Mouse (Mus musculus) testis, adult 2 months (tissue): ENCODE measurements around the gene Tcf3. TPM values are rescaled to one million over a fixed set of nuclear protein-coding genes. Genes with fewer than 3 reads are reported as not detected.

ENCODE experiments used
- H3K27ac ChIP-seq: fragments of 200-500 bp; 2 replicates; pipeline ENCODE4 v1.5.1; 2012; ENCODE audit warnings: low read depth, low read length; ENCODE audit not compliant: control insufficient read depth, insufficient read depth
- H3K27me3 ChIP-seq: fragments of 200-500 bp; 2 replicates; pipeline ENCODE4 v1.6.1; 2012; ENCODE audit warnings: mild to moderate bottlenecking, low read length, moderate library complexity; ENCODE audit not compliant: control insufficient read depth, insufficient read depth
- H3K36me3 ChIP-seq: fragments of 200-500 bp; 2 replicates; pipeline ENCODE4 v1.6.1; 2012; ENCODE audit warnings: mild to moderate bottlenecking, low read length; ENCODE audit not compliant: control insufficient read depth, insufficient read depth
- H3K4me1 ChIP-seq: fragments of 200-500 bp; 2 replicates; pipeline ENCODE4 v1.6.1; 2012; ENCODE audit warnings: low read length; ENCODE audit not compliant: control insufficient read depth, insufficient read depth
- H3K4me3 ChIP-seq: fragments of 200-500 bp; 2 replicates; pipeline ENCODE4 v1.5.1; 2012; ENCODE audit warnings: low read depth, mild to moderate bottlenecking, low read length, moderate library complexity, mixed read lengths; ENCODE audit not compliant: control insufficient read depth
- CTCF ChIP-seq: fragments of 200-500 bp; IDR thresholded peaks from 2 replicates; pipeline ENCODE4 v1.5.1; 2012; ENCODE audit warnings: low read depth, mild to moderate bottlenecking, inconsistent platforms, low read length, moderate library complexity; ENCODE audit not compliant: control insufficient read depth, insufficient read depth, insufficient replicate concordance
- POLR2A ChIP-seq: fragments of 200-500 bp; IDR thresholded peaks from 2 replicates; pipeline ENCODE4 v1.6.1; 2012; ENCODE audit warnings: low read depth, mild to moderate bottlenecking, inconsistent platforms, low read length, moderate library complexity; ENCODE audit not compliant: control insufficient read depth
- polyA plus RNA-seq: library from polyadenylated mRNA; depleted of rRNA; stranded (reverse); fragments of >200 nt; gene quantifications from 2 replicates; pipeline ENCODE4 v1.2.3, GENCODE M21; 2012

The Tcf3 gene
- polyA plus RNA-seq, 1 experiment = 14.9 TPM

DNA sequence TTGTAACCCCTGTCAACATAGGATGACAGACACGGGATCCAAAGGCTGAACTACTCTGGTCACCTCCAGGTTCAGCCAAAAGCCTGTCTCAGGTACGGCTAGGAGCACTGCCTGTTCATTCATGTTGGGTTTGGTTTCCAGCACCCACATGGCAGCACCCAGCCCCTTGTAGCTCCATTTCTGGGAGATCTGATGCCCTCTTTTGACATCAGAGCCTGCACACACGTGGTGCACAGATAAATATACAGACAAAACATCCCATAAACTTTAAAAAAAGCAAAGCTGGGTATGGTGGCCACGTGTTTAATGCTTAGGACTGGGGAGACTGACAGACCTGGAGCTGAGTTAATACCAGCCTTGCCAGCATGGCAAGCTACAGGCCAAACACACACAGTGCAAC lies 25.5 kb downstream of the Tcf3 start:
- Histone ChIP-seq H3K4me1 (peaks cover 3% of the 10 kb centered on the region), H3K27me3 (no peaks in the 10 kb centered on the region), H3K27ac (no peak overlapping the region), H3K4me3 (no peak overlapping the region), H3K36me3 (no peaks in the 10 kb centered on the region)
- no peak for TF ChIP-seq CTCF
- TF ChIP-seq POLR2A = no peak

DNA sequence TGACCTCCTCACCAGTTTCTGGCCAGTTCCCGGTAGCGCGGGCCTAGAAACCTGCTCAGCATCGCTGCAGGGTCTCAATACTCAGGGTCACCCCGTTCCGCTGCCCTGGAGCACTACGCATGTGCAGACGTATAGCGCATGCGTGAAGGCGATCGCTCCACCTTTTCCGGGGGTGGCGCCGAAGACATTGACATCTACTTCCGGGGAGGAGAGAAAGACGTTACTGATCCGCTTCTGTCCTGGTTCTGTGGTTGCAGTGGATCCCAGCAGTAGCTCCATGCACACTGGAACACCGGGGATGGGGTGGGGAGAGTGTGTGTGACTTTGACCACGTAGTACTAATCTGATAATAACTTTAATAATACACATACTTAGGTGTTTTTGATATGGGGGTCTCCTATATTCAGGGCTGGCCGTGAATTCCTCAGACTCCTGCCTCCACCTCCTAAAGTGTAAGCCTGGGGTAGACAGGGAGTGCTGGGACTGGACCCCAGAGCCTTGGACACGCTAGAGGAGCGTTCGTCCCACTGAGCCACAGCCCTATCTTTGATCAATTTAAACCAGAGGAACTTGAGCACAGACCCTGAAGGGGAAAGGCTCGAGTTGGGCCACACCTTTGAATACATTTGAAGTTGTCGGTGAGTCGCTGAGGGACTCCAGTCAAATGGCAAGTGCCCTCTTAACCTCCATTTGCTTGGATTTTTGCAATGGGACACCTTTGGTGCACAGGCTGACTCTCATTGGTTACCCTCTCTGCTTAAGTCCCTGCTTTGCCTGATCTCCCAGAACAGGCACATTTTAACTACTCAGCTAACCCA lies 26.6 kb downstream of the Tcf3 start, which contains the start of gene Uqcr11:
TSS of gene Uqcr11 (minus strand) at position 147 of the 818 bp plus-strand sequence.
- no peaks in the 10 kb centered on the region; the same call in 1 of the 2 replicates for H3K36me3 ChIP-seq
- H3K27ac ChIP-seq = peak within 1 kb of the TSS; percentile 89
- H3K4me3 ChIP-seq = peak within 1 kb of the TSS; percentile 90
- TF ChIP-seq CTCF = no peak
- TF ChIP-seq POLR2A = peak; percentile 97
- H3K4me1 ChIP-seq = peaks cover 3% of the 10 kb centered on the region
- H3K27me3 ChIP-seq = no peaks in the 10 kb centered on the region

DNA sequence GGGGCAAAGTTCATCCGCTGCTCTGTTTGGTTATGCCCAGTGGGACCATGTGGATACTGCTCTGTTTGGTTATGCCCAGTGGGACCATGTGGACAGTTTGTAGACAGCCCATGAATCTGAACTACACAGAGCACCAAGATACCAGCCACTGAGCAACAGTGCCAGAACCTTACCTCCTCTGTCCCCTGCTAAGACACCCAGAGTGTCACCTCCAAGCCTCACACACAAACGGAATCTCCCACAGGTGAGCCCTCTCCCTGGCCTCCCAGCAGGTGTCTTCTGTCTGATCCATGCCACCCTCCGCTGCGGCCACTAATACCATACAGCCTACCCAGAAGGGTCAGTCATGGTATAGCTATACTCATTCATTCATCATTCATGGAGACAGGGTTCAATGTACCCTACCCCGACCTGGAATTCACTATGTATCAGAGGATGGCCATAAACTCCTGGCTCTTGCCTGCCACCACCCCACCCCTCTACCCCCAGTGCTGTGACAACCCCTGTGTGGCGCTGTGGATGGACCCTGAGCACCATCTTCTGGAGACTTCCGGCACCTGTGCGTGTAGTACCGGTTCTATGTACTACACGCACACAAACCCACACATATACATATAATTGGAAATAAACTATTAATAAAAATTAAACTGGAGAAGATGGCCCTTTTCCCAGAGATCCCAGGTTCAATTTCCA lies 27.8 kb downstream of the Tcf3 start:
- no peak overlapping the region for H3K4me3 ChIP-seq
- no peaks in the 10 kb centered on the region for H3K27me3 ChIP-seq
- H3K27ac ChIP-seq = no peak overlapping the region
- H3K4me1 ChIP-seq = peaks cover 3% of the 10 kb centered on the region
- no peak for TF ChIP-seq POLR2A
- no peak for TF ChIP-seq CTCF
- no peaks in the 10 kb centered on the region; the same call in none of the 2 replicates for H3K36me3 ChIP-seq

DNA sequence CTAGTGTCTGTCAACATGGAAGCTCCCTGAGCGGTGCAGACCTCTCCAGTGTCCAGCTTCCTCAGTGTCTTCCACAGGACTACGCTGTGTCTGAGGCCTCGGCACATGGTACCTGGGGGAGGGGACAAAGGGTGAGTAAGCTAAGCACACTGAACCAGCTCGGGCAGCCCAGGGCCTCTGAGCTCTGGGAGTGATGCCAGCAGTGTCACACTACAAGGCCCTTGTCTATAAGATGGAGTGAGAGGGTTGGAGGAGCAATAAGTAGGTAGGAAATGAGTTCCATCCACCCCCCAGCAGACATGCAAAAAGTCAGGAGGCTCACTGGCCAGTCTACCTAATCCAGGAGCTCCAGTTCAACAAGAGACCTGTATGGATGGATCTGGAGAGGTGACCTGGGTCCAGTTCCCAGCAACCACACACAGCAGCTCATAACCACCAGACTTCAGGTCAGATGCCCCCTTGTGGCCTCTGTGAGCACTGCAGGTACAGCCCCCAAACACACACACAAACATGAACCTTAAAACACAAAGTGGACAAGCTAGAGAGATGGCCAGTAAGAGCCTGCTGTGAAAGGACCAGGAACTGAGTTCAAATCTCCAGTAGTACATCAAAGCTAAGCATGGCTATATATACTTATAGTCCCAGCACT lies 30.3 kb downstream of the Tcf3 start:
- H3K27ac ChIP-seq = no peak overlapping the region
- no peak overlapping the region for H3K4me3 ChIP-seq
- H3K36me3 ChIP-seq = no peaks in the 10 kb centered on the region; the same call in none of the 2 replicates
- H3K27me3 ChIP-seq = no peaks in the 10 kb centered on the region
- H3K4me1 ChIP-seq = peaks cover 13% of the 10 kb centered on the region
- TF ChIP-seq POLR2A = no peak
- TF ChIP-seq CTCF = peak; percentile 77; the same call in 1 of the 2 replicates

DNA sequence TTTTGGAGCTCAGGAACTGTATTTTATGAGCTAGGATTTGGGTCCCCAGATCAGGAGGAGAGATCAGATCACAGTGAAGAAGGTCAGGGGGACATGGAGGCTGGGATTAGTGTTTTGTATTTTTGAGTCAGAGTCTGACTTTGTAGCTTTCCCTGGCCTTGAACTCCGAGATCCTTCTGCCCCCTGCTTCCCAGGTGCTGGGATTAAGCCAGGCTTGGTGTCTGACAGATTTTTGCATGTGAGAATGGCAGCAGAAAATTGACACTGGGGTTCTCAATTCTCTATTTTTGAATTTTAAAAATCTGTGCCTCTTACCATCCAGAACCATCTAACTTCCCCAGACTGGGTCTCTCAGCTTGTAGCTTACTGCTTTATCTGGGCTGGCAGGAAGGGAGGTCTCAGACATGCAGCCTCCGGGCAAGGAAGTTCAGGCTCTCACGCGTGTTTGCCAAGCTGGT lies 32.7 kb downstream of the Tcf3 start:
- peaks cover 15% of the 10 kb centered on the region for H3K4me1 ChIP-seq
- H3K27me3 ChIP-seq = no peaks in the 10 kb centered on the region
- no peaks in the 10 kb centered on the region; the same call in none of the 2 replicates for H3K36me3 ChIP-seq
- TF ChIP-seq CTCF (no peak), POLR2A (no peak)
- H3K4me3 ChIP-seq = no peak overlapping the region
- H3K27ac ChIP-seq = no peak overlapping the region; the same call in 1 of the 2 replicates

DNA sequence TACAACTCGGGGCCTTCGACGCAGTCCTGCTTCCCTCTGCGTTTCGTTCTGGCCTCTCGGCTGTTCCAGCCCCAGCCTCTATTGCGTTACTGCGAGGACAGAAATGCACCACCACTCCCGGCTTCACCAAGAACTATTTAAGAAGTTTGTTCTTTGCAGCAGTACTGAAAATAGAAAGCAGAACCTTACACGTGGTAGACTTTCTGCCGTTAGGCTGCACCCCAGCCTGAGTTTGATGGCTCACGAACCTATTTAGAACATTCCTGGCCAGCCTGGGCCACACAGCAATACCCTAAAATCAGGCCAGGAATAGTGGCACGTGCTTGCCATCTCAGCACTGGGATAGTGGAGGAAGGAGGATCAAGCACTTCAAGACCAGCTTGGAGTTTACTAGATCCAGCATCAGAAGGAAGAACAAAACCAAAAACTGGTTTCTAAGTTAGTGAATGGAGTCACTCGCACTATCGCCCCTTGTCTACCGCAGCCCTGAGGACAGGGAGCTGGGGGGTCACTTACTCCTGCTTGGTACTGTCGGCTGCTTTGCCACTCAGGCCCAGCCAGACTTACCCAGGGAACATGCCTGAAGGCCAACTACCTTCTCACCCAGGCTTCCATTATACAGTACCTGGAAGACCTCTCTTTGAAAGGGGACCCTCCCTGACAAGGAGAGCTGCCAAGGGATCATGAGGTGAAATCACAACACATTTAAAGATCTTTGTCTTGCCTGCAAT lies 33.3 kb downstream of the Tcf3 start:
- no peaks in the 10 kb centered on the region for H3K27me3 ChIP-seq
- H3K4me3 ChIP-seq = peak overlapping the region; percentile 93
- peaks cover 15% of the 10 kb centered on the region for H3K4me1 ChIP-seq
- TF ChIP-seq CTCF = no peak
- H3K36me3 ChIP-seq = no peaks in the 10 kb centered on the region; the same call in none of the 2 replicates
- peak overlapping the region; percentile 89 for H3K27ac ChIP-seq
